Mouse (Mus musculus) kidney, adult 11 months (tissue): ENCODE results near the gene Ajm1.

ENCODE experiments used
- DNase-seq: peaks from one replicate; pipeline ENCODE4 v3.0.0; 2022

Gene Ajm1

GRCm38 (mm10) chr2:25583120-25583481 is 1.5 kb upstream of the Ajm1 start:
- DNase-seq, result no peak

- no peak for DNase-seq
Observed at GRCm38 (mm10) chr2:25582466-25583119, 1.0 kb upstream of the Ajm1 start.

GRCm38 (mm10) chr2:25581901-25582301 is 344 bp upstream of the Ajm1 start:
- no peak for DNase-seq

- DNase-seq, result no peak
Observed at GRCm38 (mm10) chr2:25580621-25581101, 896 bp downstream of the Ajm1 start.

- DNase-seq, result no peak
Observed at GRCm38 (mm10) chr2:25579737-25580460, 1.7 kb downstream of the Ajm1 start.

- DNase-seq, result no peak
Observed at GRCm38 (mm10) chr2:25578796-25579736, 2.5 kb downstream of the Ajm1 start.

- DNase-seq, result no peak
Observed at GRCm38 (mm10) chr2:25577951-25578795, 3.4 kb downstream of the Ajm1 start.

GRCm38 (mm10) chr2:25576965-25577891 is 4.3 kb downstream of the Ajm1 start:
- no peak for DNase-seq

GRCm38 (mm10) chr2:25576028-25576850 is 5.3 kb downstream of the Ajm1 start:
- DNase-seq, result no peak

- peak; percentile 30 for DNase-seq
Observed at GRCm38 (mm10) chr2:25575432-25576027, 6.0 kb downstream of the Ajm1 start.

- DNase-seq, result peak; percentile 99
Observed at GRCm38 (mm10) chr2:25574579-25575431, 6.8 kb downstream of the Ajm1 start, which contains the start of the genes Mamdc4 and Phpt1. Mamdc4 (minus strand) TSS chr2:25574845. Phpt1 (minus strand) TSS chr2:25575224.

- no peak for DNase-seq
Observed at GRCm38 (mm10) chr2:25574136-25574535, 7.4 kb downstream of the Ajm1 start.

- no peak for DNase-seq
Observed at GRCm38 (mm10) chr2:25573068-25573467, 8.5 kb downstream of the Ajm1 start.

- DNase-seq, result no peak
Observed at GRCm38 (mm10) chr2:25571221-25571620, 10.3 kb downstream of the Ajm1 start.

GRCm38 (mm10) chr2:25569323-25569722 is 12.2 kb downstream of the Ajm1 start:
- DNase-seq, result no peak

- no peak for DNase-seq
Observed at GRCm38 (mm10) chr2:25568473-25569019, 13.0 kb downstream of the Ajm1 start.

GRCm38 (mm10) chr2:25566558-25566957 is 15.0 kb downstream of the Ajm1 start:
- DNase-seq, result no peak

- DNase-seq, result no peak
Observed at GRCm38 (mm10) chr2:25565741-25566140, 15.8 kb downstream of the Ajm1 start.
